Mouse (Mus musculus) lung, adult 18-20 months (tissue): Measurements from ENCODE around the gene Avpr1a.

ENCODE experiments used
- DNase-seq, 2 experiments: peaks; one replicate each; pipeline ENCODE4 v3.0.0; 2022; ENCODE audit warnings: mixed read lengths in 2 of 2

The Avpr1a gene

GRCm38 (mm10) chr10:122447861-122448716, at the start of gene Avpr1a:
Gene Avpr1a, plus strand, starts transcription at chr10:122448499.
- no peak for DNase-seq

GRCm38 (mm10) chr10:122402270-122402669, 46.0 kb upstream of the Avpr1a start:
- no peak for DNase-seq

DNA sequence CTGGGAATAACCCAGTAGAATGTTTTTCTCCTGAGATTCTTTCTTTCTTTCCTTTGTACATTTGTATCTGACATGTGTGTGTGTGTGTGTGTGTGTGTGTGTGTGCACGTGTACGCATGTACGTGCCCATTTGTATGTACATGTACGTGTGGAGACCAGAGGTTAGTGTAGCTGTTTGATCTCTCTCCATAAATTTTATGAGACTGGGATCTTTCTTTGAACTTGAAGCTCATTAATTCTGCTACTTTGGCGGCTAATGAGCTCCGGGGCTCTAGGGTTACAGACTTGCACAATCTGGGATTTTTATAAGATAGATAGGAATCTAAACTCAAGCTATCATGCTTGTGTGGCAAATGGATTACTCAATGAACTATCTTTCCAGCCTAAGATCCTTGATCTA, 42.0 kb upstream of the Avpr1a start:
- no peak for DNase-seq

GRCm38 (mm10) chr10:122408697-122409409, 39.4 kb upstream of the Avpr1a start:
- DNase-seq = no peak

GRCm38 (mm10) chr10:122410791-122411190, 37.5 kb upstream of the Avpr1a start:
- no peak for DNase-seq

- DNase-seq = no peak
Measured at GRCm38 (mm10) chr10:122432690-122433089, 15.6 kb upstream of the Avpr1a start.

DNA sequence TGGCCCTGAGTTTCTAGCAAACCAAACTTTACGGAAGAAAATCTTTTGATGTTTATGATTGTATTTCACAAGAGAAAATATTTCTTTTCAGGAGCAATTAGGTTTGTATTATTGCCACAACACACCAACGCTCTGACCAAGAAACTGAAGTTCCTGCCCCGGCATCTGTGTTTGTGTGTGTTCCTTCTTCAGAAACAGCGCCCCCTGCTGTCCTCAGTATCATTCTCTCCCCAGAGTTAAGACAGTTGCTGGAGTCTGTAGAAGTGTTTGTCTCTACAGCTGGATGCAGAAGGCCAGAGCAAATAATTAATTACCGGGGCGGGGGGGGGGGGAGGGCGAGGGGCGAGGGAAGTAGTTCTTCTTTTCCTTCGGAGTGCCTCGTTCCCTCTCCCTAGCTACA, 1.0 kb upstream of the Avpr1a start:
- DNase-seq = peak; percentile 60

- no peak for DNase-seq
Measured at GRCm38 (mm10) chr10:122448717-122449611, 665 bp downstream of the Avpr1a start.

- DNase-seq = no peak
Measured at GRCm38 (mm10) chr10:122449856-122450255, 1.6 kb downstream of the Avpr1a start.

GRCm38 (mm10) chr10:122453466-122453865, 5.2 kb downstream of the Avpr1a start:
- no peak for DNase-seq

DNA sequence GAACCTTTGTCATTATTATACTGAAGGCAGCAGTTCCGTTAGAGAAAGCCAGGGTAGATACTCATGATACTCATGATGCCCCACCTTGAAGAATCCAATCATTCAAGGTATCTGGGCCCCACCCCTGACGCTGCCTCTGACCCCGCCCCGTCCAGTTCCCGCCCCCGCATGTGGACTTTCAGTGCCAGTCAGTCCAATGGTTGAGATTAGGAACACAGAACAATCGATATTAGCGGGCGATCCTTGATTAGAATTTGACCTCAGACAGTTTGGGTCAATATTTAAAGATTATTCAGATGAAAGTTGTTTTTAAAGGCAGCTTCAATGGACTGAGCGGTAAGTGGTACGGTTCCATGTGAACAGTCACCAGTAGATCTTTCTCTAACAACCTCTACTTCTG, 7.5 kb downstream of the Avpr1a start:
- no peak for DNase-seq

GRCm38 (mm10) chr10:122476846-122477245, 28.5 kb downstream of the Avpr1a start:
- no peak for DNase-seq

DNA sequence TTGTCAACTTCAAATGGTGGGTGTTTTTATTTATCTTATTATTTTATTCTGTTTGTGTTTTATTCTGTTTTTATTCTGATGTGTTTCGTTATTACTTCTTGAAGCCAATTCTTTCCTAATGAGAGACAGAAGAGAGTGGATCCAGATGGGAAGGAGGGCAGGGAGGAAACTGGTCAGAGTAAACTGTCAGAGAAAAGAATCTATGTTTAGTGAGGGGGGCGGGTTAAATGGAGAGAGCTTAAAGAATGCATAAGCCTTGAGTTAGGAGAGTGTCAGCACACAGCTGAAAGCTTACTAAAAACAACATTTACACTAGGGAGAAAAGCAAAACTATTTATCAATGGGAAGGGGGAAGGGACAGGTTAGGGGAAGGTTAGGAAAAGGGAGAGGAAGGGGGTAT, 50.3 kb downstream of the Avpr1a start:
- no peak for DNase-seq

DNA sequence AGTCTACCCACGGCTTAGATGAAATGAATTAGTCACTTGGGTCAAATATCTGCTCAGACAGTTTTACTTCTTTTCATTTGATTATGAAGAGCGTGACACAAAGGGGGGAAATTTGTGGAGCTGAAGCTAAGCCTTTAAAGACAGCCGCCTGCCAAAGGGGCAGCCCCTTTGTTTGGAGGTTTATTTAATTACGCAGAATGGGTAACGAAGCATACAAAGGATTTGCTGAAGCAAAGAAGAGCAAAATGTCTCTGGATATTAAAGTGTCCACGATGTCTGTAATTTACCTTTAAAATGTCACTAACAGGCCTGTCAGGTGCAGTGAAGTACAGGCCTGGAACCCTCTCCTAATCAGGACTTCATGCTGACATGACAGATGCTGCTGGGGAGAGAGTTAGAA, 51.0 kb downstream of the Avpr1a start:
- no peak for DNase-seq
